Mouse (Mus musculus) granulocyte monocyte progenitor cell, adult 5-6 weeks (primary cell): ENCODE measurements around the gene Sclt1. TPM values are rescaled to one million over a fixed set of nuclear protein-coding genes. Genes with fewer than 3 reads are reported as not detected.
"Not testable (repeated sequence)": the region's sequence is repeated elsewhere in the genome, so short reads cannot be mapped to it uniquely, and the experiment has no call there.

ENCODE experiments used
- ATAC-seq: replicated peaks from 2 replicates; pipeline ENCODE4 v1.8.0; 2016; ENCODE audit warnings: mild to moderate bottlenecking, moderate TSS enrichment, inconsistent platforms; ENCODE audit not compliant: poor library complexity, severe bottlenecking
- total RNA-seq, 2 experiments: library from RNA; stranded (forward) in 1 of 2; stranded (reverse) in 1 of 2; fragments of 200-712, 200-1000 nt in 1 of 2; fragments of >200 nt in 1 of 2; fragmentation: Nextera tagmentation in 1 of 2; gene quantifications; 2 replicates each; pipeline ENCODE4 v1.2.3; 2014 to 2017

Sclt1 gene
- total RNA-seq (2014; fragmentation: Nextera tagmentation) = 28.4 and 32.5 TPM in 2 replicates
- total RNA-seq (2017) = 26.4 and 35.8 TPM in 2 replicates

GRCm38 (mm10) chr3:41742278-41742934 is at the start of gene Sclt1, which contains the start of gene D3Ertd751e:
Gene Sclt1, minus strand, starts transcription at chr3:41742514.
Gene D3Ertd751e, plus strand, starts transcription at chr3:41742611.
- ATAC-seq = peak; percentile 97

- no peak for ATAC-seq
Measured at GRCm38 (mm10) chr3:41762091-41762490, 19.8 kb upstream of the Sclt1 start.

GRCm38 (mm10) chr3:41754556-41754955 is 12.2 kb upstream of the Sclt1 start:
- no peak for ATAC-seq

- ATAC-seq = peak; percentile 30
Measured at GRCm38 (mm10) chr3:41743436-41743835, 1.1 kb upstream of the Sclt1 start.

GRCm38 (mm10) chr3:41741601-41742277 is 575 bp downstream of the Sclt1 start:
- no peak for ATAC-seq

- no peak for ATAC-seq
Measured at GRCm38 (mm10) chr3:41695681-41696080, 46.6 kb downstream of the Sclt1 start.

GRCm38 (mm10) chr3:41692440-41693142 is 49.7 kb downstream of the Sclt1 start:
- no peak for ATAC-seq

- not testable (repeated sequence) for ATAC-seq
Measured at GRCm38 (mm10) chr3:41690114-41690640, 52.1 kb downstream of the Sclt1 start.

- no peak for ATAC-seq
Measured at GRCm38 (mm10) chr3:41686396-41686795, 55.9 kb downstream of the Sclt1 start.

GRCm38 (mm10) chr3:41682084-41682483 is 60.2 kb downstream of the Sclt1 start:
- no peak for ATAC-seq

- no peak for ATAC-seq
Measured at GRCm38 (mm10) chr3:41676648-41677047, 65.7 kb downstream of the Sclt1 start.

GRCm38 (mm10) chr3:41674778-41675177 is 67.5 kb downstream of the Sclt1 start:
- 0 out of 2 replicates have a peak, but pooled peaks have one; percentile 22 for ATAC-seq

GRCm38 (mm10) chr3:41655642-41656041 is 86.7 kb downstream of the Sclt1 start:
- no peak for ATAC-seq

GRCm38 (mm10) chr3:41620971-41621370 is 121.3 kb downstream of the Sclt1 start:
- no peak for ATAC-seq

GRCm38 (mm10) chr3:41618488-41618887 is 123.8 kb downstream of the Sclt1 start:
- peak; percentile 84 for ATAC-seq

- ATAC-seq = no peak
Measured at GRCm38 (mm10) chr3:41618036-41618435, 124.3 kb downstream of the Sclt1 start.

GRCm38 (mm10) chr3:41614230-41614985 is 127.9 kb downstream of the Sclt1 start:
- ATAC-seq = no peak

- ATAC-seq = no peak
Measured at GRCm38 (mm10) chr3:41613706-41614105, 128.6 kb downstream of the Sclt1 start.

GRCm38 (mm10) chr3:41612211-41612610 is 130.1 kb downstream of the Sclt1 start:
- ATAC-seq = peak; percentile 62

- ATAC-seq = no peak
Measured at GRCm38 (mm10) chr3:41609071-41609470, 133.2 kb downstream of the Sclt1 start.
